Mouse (Mus musculus): ENCODE data around the gene Gm6676. TPM values are rescaled to one million over a fixed set of nuclear protein-coding genes. Genes with fewer than 3 reads are reported as not detected.
"Not testable (repeated sequence)": the region's sequence is repeated elsewhere in the genome, so short reads cannot be mapped to it uniquely, and the experiment has no call there.

Gm6676 gene
- polyA plus RNA-seq (2012; rRNA removed) = 0.06 and 0.17 TPM in 2 replicates

- DNase-seq (ENCODE audit: extremely low spot score in 1 of 2, low spot score in 1 of 2) = not testable (repeated sequence)
Observed at GRCm38 (mm10) chr14:7125312-7125711, at the start of gene Gm6676. TSS of gene Gm6676 (minus strand) at chr14:7125412.

- DNase-seq (ENCODE audit: extremely low spot score in 1 of 2, low spot score in 1 of 2) = not testable (repeated sequence)
Observed at GRCm38 (mm10) chr14:7174483-7174971, 49.3 kb upstream of the Gm6676 start, which contains the start of gene Gm3512. TSS of gene Gm3512 (minus strand) at chr14:7174533.

DNA sequence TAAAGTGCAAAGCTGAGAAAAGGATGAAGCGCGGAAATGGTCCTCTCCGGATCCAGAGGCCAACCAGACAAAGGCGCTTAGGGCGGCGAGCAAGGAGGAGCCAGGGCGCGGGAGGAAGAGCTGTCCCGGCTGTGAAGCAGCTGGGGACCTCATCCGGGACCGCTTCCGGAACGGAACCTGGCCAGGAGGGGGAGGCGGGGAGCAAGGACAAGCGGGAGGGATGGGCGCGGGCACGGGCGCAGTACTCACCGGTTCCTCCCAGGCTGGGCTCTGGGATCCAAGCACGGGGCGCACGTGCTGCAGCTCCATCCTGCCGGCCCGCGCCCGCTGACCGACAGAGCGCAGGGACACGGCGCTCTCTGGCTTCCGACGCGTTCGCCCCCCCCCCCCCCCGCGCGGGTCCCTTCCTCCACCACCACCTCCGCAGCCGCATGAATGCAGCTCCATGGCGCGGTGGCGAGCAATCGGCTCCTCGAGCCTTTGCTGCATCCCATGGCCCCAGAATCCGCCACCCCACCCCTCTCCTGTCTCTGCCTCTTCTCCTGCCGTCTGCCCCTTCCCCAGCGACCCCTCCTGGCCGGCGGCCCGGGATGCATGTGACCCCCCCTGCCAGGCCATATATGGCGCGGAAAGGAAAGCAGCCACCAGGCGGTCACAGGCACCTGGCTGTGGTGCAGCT is 19.9 kb downstream of the Gm6676 start:
- DNase-seq (ENCODE audit: extremely low spot score in 1 of 2, low spot score in 1 of 2) = peak in 1 of 2 experiments; percentile 2

DNA sequence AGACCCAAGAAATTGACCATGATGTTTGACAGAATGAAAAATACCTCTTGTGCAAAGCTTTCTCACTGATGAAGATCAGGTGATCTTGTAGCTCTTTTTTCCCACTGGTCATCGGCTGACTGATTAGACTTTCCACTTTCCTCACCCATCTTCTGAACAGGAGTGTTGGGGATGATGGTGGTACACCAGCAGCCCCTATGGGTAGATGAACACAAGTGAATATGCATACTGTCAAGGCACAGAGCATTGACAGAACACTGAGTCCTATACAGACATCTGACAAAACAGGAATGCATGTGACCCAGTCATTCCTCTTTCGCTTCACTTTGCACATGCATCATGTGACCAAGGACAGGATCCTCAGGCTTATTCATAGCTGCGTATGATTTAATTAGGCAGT is 24.7 kb downstream of the Gm6676 start, which contains the start of gene Gm3696:
Gene Gm3696 (minus strand): TSS at position 101 of the 400 bp plus-strand sequence.
- not testable (repeated sequence) for DNase-seq (ENCODE audit: extremely low spot score in 1 of 2, low spot score in 1 of 2)

Other genes with a start within 250 kb of the Gm6676 start
- 2.3 TPM in 2 replicates for gene Gm3667, start 235.4 kb downstream of the Gm6676 start, polyA plus RNA-seq (2012; rRNA removed)
- not detected in 2 replicates for gene Gm6356, start 151.6 kb downstream of the Gm6676 start, polyA plus RNA-seq (2012; rRNA removed)
- 1.1 and 1.5 TPM in 2 replicates for gene Gm10406, start 98.0 kb downstream of the Gm6676 start, polyA plus RNA-seq (2012; rRNA removed)
- gene Gm3685, start 80.4 kb downstream of the Gm6676 start, polyA plus RNA-seq (2012; rRNA removed) = not detected in 2 replicates
- gene Gm3696, start 24.8 kb downstream of the Gm6676 start, polyA plus RNA-seq (2012; rRNA removed) = 2.6 and 3.2 TPM in 2 replicates
- 2.5 and 2.6 TPM in 2 replicates for gene Gm3512, start 49.1 kb upstream of the Gm6676 start, polyA plus RNA-seq (2012; rRNA removed)
- gene Gm16434, start 69.1 kb upstream of the Gm6676 start, polyA plus RNA-seq (2012; rRNA removed) = 0.06 and 0.17 TPM in 2 replicates
- gene Gm3727, start 139.3 kb upstream of the Gm6676 start, polyA plus RNA-seq (2012; rRNA removed) = not detected in 2 replicates
- gene Gm3739, start 189.6 kb upstream of the Gm6676 start, polyA plus RNA-seq (2012; rRNA removed) = 2.0 and 2.1 TPM in 2 replicates
- not detected in 2 replicates for gene Gm5797, start 207.0 kb upstream of the Gm6676 start, polyA plus RNA-seq (2012; rRNA removed)
- gene Gm8374, start 239.7 kb upstream of the Gm6676 start, polyA plus RNA-seq (2012; rRNA removed) = not detected in 2 replicates

Measured in frontal cortex, adult 2 months (tissue).